Mouse (Mus musculus): Measurements from ENCODE around the gene Msh6. TPM values are rescaled to one million over a fixed set of nuclear protein-coding genes. Genes with fewer than 3 reads are reported as not detected.
"Not testable (repeated sequence)": the region's sequence is repeated elsewhere in the genome, so short reads cannot be mapped to it uniquely, and the experiment has no call there.

The Msh6 gene
- total and polyA plus RNA-seq, 3 experiments: 76.5 to 79.3 (median 79.0) TPM

DNA sequence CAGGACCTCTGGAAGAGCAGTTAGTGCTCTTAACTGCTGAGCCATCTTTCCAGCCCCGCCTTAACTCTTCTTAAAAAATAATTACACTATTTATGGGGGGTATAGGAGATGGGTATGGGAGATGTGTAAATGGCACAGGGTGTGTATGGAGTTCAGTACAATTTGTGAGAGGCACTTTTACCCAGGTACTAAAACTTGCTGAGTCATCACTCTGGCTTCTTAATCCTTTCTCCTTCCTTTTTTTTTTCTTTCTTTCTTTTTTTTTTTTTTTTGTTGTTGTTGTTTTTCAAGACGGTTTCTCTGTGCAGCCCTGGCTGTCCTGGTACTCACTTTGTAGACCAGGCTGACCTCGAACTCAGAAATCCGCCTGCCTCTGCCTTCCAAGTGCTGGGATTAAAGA, 2.1 kb downstream of the Msh6 start:
- peaks cover 20 to 50% of the 10 kb centered on the region in 2 experiments for H3K4me1 ChIP-seq (ENCODE audit: control insufficient read depth in 1 of 2, insufficient read depth in 2 of 2)
- DNase-seq (ENCODE audit: extremely low read depth); H3K9me3 ChIP-seq (replicated peaks; ENCODE audit: low read length); in situ Hi-C loops (cut with MboI; ENCODE audit: low pct_ligation_motif_present, low pct_unique_long_range_greater_than_20kb, low sequenced_read_pairs); H3K27me3 ChIP-seq (replicated peaks); H3K27ac ChIP-seq (ENCODE audit: insufficient read depth, low read depth); dilution Hi-C loops (cut with MboI; ENCODE audit: extremely low pct_ligation_motif_present, extremely low pct_unique_long_range_greater_than_20kb, low sequenced_read_pairs): not testable (repeated sequence)
- peak; percentile 99 for TF ChIP-seq MAFK (IDR thresholded peaks at IDR 0.05; ENCODE audit: insufficient replicate concordance, low read length)
- H3K36me3 ChIP-seq (replicated peaks in 1 of 2; ENCODE audit: control insufficient read depth in 1 of 2, insufficient read depth in 1 of 2, low read length in 1 of 2): peaks cover 14 to 37% of the 10 kb centered on the region in 2 experiments
- H3K79me2 ChIP-seq (replicated peaks; ENCODE audit: control insufficient read depth, extremely low read depth, insufficient read depth, poor library complexity, severe bottlenecking): peaks cover 61% of the 10 kb centered on the region
- H3K4me2 ChIP-seq (ENCODE audit: insufficient read depth, low read depth, poor library complexity, severe bottlenecking): peak overlapping the region; percentile 81; the same call in 1 of the 2 replicates
- peak overlapping the region; percentile 74 for H3K9ac ChIP-seq (ENCODE audit: insufficient read depth, low read depth)
- H3K4me3 ChIP-seq (replicated peaks in 1 of 3; ENCODE audit: low read depth in 2 of 3, low read length in 2 of 3, poor library complexity in 1 of 3): peak overlapping the region in 2 of 3 experiments; percentile 10 to 15

- dilution Hi-C loops (cut with MboI; ENCODE audit: extremely low pct_ligation_motif_present, extremely low pct_unique_long_range_greater_than_20kb, low sequenced_read_pairs); H3K9ac ChIP-seq (ENCODE audit: insufficient read depth, low read depth); H3K27me3 ChIP-seq (replicated peaks); H3K4me2 ChIP-seq (ENCODE audit: insufficient read depth, low read depth, poor library complexity, severe bottlenecking); in situ Hi-C loops (cut with MboI; ENCODE audit: low pct_ligation_motif_present, low pct_unique_long_range_greater_than_20kb, low sequenced_read_pairs); H3K4me3 ChIP-seq (replicated peaks in 1 of 3; ENCODE audit: low read depth in 2 of 3, low read length in 2 of 3, poor library complexity in 1 of 3); H3K9me3 ChIP-seq (replicated peaks; ENCODE audit: low read length): not testable (repeated sequence)
- peak; percentile 55 for TF ChIP-seq ZMIZ1 (IDR thresholded peaks at IDR 0.05; ENCODE audit: low read depth, low read length)
- peak; percentile 72 for TF ChIP-seq BHLHE40 (IDR thresholded peaks at IDR 0.05; ENCODE audit: low read depth, low read length)
- TF ChIP-seq JUND (conservative IDR thresholded peaks at IDR 0.05; ENCODE audit: low read depth, low read length): peak; percentile 96
- TF ChIP-seq CHD2 (IDR thresholded peaks at IDR 0.05; ENCODE audit: low read length): peak; percentile 67; the same call in 1 of the 2 replicates
- peak; percentile 92 for TF ChIP-seq MEF2A (IDR thresholded peaks at IDR 0.05; ENCODE audit: borderline replicate concordance, low read depth, low read length)
- TF ChIP-seq TCF12 (IDR thresholded peaks at IDR 0.05; ENCODE audit: low read depth, low read length): peak; percentile 86
- TF ChIP-seq POLR2AphosphoS2 (IDR thresholded peaks at IDR 0.05; ENCODE audit: low read depth, low read length): 0 out of 2 replicates have a peak, but pooled peaks have one; percentile 78
- TF ChIP-seq ETS1 (conservative IDR thresholded peaks at IDR 0.05; ENCODE audit: low read depth, low read length): peak; percentile 88
- 0 out of 2 replicates have a peak, but pooled peaks have one; percentile 62 for TF ChIP-seq MAFK (IDR thresholded peaks at IDR 0.05; ENCODE audit: insufficient replicate concordance, low read length)
- peak; percentile 94 for TF ChIP-seq IRF4 (IDR thresholded peaks at IDR 0.05; ENCODE audit: low read depth, low read length)
- 0 out of 2 replicates have a peak, but pooled peaks have one; percentile 18 for TF ChIP-seq TBP (conservative IDR thresholded peaks at IDR 0.05; ENCODE audit: low read depth, low read length)
- peak; percentile 94 for TF ChIP-seq JUN (IDR thresholded peaks at IDR 0.05; ENCODE audit: insufficient read depth, low read depth, low read length)
- peak; percentile 89 for TF ChIP-seq RCOR1 (conservative IDR thresholded peaks at IDR 0.05; ENCODE audit: low read depth, low read length)
- peak; percentile 95 for TF ChIP-seq EP300 (IDR thresholded peaks at IDR 0.05; ENCODE audit: low read length)
- peak; percentile 80 for TF ChIP-seq SIN3A (IDR thresholded peaks at IDR 0.05; ENCODE audit: low read length)
- TF ChIP-seq POLR2A (IDR thresholded peaks at IDR 0.05; ENCODE audit: low read depth, low read length): 0 out of 2 replicates have a peak, but pooled peaks have one; percentile 18
- 0 out of 2 replicates have a peak, but pooled peaks have one; percentile 23 for TF ChIP-seq MYC (IDR thresholded peaks at IDR 0.05; ENCODE audit: low read depth, low read length)
- DNase-seq (ENCODE audit: extremely low read depth): peak; percentile 58
- H3K27ac ChIP-seq (ENCODE audit: insufficient read depth, low read depth): peak overlapping the region; percentile 59
- peaks cover 75% of the 10 kb centered on the region for H3K79me2 ChIP-seq (replicated peaks; ENCODE audit: control insufficient read depth, extremely low read depth, insufficient read depth, poor library complexity, severe bottlenecking)
- H3K4me1 ChIP-seq (ENCODE audit: control insufficient read depth in 1 of 2, insufficient read depth in 2 of 2): peaks cover 20 to 56% of the 10 kb centered on the region in 2 experiments
- peaks cover 29 to 63% of the 10 kb centered on the region in 2 experiments for H3K36me3 ChIP-seq (replicated peaks in 1 of 2; ENCODE audit: control insufficient read depth in 1 of 2, insufficient read depth in 1 of 2, low read length in 1 of 2)
Measured at GRCm38 (mm10) chr17:87979696-87980095, 4.8 kb downstream of the Msh6 start.

Data from CH12.LX (cell line).